Mouse (Mus musculus): ENCODE results near the gene Mrgpre.

The Mrgpre gene

GRCm38 (mm10) chr7:143777375-143777774, 6.9 kb downstream of the Mrgpre start:
- no peak for DNase-seq (ENCODE audit: low spot score)

GRCm38 (mm10) chr7:143776137-143776536, 8.2 kb downstream of the Mrgpre start:
- DNase-seq (ENCODE audit: low spot score), result no peak

GRCm38 (mm10) chr7:143769461-143769860, 14.8 kb downstream of the Mrgpre start:
- DNase-seq (ENCODE audit: low spot score), result no peak

DNA sequence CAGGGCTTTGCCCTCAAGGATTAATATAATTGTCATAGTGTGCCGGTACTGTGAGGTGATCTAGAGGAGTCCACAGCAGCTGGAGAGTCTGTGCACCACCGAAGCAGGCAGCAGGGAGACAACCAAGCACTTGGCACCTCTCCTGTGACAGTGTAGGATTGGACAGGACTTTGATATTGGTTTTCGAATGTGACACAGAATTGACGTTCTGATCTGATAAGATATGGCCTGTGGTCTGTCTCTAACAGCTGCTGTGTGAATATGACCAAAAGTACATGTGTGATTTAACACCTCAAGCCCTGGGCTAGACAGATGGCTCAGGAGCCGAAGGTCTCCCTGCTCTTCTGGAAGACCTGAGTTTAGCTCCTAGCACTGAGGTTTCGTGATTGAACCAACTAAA, 16.0 kb downstream of the Mrgpre start:
- no peak for DNase-seq (ENCODE audit: low spot score)

- no peak for DNase-seq (ENCODE audit: low spot score)
Measured at GRCm38 (mm10) chr7:143766893-143767292, 17.4 kb downstream of the Mrgpre start, which contains the start of gene Mrgprg. Gene Mrgprg, minus strand, starts transcription at chr7:143766993.

DNA sequence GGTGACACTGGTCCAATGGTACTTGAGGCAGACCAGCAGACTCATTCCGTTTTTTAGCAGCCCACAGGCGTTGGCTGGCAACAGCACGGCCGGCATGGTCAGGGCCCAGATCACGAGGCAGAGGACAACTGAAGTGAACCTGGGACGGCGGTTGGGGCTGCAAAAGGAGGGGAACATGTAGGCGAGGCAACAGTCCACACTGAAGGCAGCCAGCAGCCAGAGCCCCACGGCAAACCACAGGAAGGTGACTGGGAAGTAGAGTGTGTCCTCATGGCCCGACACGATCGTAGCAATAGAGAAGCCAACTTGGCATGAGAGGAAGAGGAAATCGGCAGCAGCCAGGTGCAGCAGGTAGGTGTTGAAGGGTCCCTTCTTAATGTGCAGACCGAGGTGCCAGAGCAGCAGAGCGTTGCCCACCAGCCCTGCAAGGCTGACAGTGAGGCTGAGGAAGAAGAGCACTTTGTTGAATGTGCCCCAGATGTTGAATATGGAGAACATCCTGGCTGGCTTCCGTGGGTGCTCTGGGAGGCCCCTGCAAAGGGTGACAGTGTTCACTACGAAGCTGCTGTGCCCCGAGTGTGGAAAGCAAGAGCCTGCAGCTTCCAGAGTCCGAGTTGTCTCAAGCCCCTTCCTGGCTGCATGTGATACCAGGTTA, 19.3 kb downstream of the Mrgpre start:
- no peak for DNase-seq (ENCODE audit: low spot score)

- peak; percentile 22 for DNase-seq (ENCODE audit: low spot score)
Measured at GRCm38 (mm10) chr7:143763794-143764193, 20.5 kb downstream of the Mrgpre start.

GRCm38 (mm10) chr7:143758956-143759355, 25.3 kb downstream of the Mrgpre start:
- DNase-seq (ENCODE audit: low spot score), result no peak

GRCm38 (mm10) chr7:143757696-143758095, 26.6 kb downstream of the Mrgpre start:
- DNase-seq (ENCODE audit: low spot score), result no peak

DNA sequence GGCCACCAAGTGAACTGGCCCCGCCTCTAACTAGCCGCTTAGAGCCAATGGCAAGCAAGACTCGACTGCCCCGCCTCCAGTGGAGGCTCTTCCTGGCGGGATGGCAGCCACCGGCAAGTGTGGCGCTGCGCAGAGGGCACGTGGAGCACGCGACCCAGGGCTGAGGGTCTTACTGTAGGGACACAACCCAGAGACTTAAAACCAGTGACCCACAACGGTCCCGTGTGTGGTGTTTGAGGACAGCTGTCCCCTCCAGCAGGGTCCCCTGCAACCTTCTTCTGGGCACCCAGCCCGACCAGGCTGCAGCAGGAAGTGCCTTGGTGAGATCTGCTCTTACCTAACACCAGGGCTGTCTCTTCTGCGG, 27.3 kb downstream of the Mrgpre start:
- peak; percentile 48 for DNase-seq (ENCODE audit: low spot score)

GRCm38 (mm10) chr7:143756125-143757026, 27.9 kb downstream of the Mrgpre start, which contains the start of gene Osbpl5:
Gene Osbpl5, minus strand, starts transcription at chr7:143756985.
- no peak for DNase-seq (ENCODE audit: low spot score)

DNA sequence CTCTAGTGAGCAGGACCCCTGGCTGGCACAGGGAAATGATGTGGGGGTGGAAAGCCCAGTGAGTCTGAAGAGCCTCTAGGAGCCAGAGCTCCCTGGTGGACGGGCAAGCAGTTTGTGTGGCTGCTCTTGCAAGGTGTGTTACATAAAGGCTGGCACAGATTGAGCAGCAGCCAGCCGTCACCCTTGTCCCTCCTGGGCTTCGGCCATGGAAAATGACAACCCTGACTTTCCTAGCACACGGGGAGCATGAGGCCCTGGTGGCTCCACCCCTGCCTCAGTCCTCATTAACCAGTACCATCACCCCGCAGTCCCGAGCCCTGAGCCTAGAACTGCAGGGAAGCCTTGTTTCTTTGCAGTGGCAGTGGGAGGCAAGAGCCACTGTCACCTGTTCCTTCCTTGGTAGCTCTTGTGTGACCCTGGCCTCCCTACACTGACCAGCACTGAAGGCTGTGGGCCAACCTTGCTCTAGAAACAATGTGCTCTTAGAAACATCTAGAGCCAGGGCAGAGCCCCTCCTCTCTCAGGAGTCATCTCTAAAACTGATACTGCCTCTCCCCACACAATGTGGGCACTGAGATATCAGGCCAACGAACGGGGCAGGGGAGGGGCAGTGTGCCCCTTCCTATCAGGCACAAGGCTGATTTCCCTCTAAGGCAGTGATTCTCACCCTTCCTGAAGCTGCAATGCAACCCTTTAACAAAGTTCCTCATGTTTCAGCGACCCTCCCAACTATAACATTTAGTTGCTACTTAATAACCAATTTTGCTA, 28.8 kb downstream of the Mrgpre start:
- DNase-seq (ENCODE audit: low spot score), result no peak

- DNase-seq (ENCODE audit: low spot score), result peak; percentile 25
Measured at GRCm38 (mm10) chr7:143753990-143754715, 30.1 kb downstream of the Mrgpre start.

DNA sequence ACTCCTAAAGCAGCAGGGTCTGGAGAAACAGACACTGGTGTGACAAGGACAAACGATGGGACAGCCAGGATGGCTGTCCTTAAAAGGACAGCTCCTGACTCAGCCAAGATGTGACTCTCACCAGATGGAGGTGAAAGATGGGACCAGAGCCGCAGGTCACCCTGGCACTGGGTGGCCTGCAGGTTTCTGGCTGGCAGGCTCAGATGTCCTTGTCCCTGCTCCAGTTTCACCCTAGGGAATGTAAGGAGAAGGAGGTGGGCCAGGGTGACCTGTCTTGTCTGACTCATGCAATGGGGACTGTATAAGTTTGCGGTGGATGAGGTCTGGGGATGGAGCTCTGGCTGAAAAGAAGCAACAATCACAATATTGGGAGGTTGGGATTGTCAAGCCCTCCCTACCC, 31.7 kb downstream of the Mrgpre start:
- DNase-seq (ENCODE audit: low spot score), result no peak

- DNase-seq (ENCODE audit: low spot score), result no peak
Measured at GRCm38 (mm10) chr7:143752056-143752455, 32.2 kb downstream of the Mrgpre start.

DNA sequence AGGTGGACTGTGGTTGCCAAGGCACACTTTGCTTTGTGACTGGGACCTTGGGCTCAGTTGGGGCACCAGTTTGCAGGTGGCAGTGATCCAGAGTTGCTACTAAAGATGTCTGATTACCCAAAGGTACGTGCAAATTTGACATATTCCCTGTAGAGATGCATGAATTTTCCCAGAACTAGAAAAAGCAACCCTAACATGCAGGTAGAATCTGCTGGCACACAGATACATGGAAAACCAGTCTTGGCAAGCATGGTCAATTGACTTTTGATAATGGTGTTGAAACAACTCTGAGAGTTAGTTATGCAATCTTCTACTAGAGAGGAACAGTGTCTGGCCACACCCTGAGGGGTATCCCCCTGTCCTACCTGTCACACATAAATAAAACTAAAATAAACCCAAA, 32.9 kb downstream of the Mrgpre start:
- DNase-seq (ENCODE audit: low spot score), result no peak

DNA sequence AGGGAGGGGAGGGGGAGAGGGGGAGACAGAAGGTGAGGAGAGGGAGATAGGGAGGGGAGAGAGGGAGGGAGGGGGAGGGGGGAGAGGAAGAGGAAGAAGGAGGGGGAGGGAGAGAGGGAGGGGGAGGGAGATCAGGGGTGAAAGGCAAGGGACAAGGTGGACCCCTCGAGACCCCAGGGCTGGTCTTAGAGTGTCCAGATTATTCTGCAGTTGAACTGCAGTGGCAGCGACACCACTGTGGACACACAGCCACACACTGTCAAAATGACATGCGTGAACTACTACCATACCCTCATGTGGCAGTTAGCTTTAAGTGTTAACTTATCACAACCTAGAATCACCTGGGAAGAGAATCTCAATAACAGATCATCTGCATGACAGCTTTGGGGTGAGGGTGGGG, 35.3 kb downstream of the Mrgpre start:
- DNase-seq (ENCODE audit: low spot score), result no peak

- peak; percentile 32 for DNase-seq (ENCODE audit: low spot score)
Measured at GRCm38 (mm10) chr7:143748041-143748868, 36.0 kb downstream of the Mrgpre start.

DNA sequence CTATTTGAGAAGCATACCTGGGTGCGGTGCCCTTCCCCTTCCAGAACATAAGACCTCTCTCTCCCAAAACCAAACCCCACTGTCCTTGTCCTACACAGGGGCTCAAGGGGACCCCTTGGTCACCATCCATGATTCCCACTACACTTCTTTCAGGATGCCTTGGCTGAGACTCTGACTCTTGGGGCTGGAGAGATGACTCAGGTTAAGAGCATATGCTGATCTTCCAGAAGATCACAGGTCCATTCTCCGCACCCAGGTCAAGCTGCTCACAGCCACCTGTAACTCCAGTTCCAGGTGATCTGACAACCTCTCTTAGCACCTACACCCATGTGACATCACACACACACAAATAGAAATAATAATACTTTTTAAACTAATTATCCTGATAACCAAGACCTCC, 43.6 kb downstream of the Mrgpre start:
- DNase-seq (ENCODE audit: low spot score), result no peak

- no peak for DNase-seq (ENCODE audit: low spot score)
Measured at GRCm38 (mm10) chr7:143739511-143740461, 44.5 kb downstream of the Mrgpre start.

Measured in spleen, adult 12 weeks (tissue).